In the genomic region with DNA sequence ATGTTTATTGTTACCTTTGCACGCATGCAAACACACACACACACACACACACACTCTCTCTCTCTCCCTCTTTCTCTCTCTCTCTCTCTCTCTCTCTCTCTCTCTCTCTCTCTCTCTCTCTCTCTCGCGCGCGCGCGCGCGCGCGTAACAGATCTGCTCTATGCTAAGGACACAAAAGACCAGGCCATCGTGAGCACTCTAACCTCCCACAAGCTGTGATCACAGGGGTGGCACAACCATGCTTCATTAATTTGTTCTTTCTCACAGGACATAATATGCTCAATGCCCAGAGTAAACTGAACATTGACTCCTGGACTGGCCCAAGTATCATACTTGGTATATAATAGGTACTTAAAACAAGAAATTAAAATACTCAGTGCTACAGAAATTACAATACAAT, we compare ENCODE assay signal across 9 mouse cellular contexts. TPM values are rescaled to one million over a fixed set of nuclear protein-coding genes. Genes with fewer than 3 reads are reported as not detected.
DNase-seq lines count a peak whose midpoint lies in the region; ATAC-seq and TF ChIP-seq lines count a peak whose summit lies in the region.
"Had no signal": no experiment of that assay in that cellular context is flagged by ENCODE, and none has a peak within 500 bp of the region (broad histone marks: within the 10 kb centered on the region; RNA-seq: fewer than 3 reads in every experiment).

No protein-coding gene starts in this region.

- no peak for TF ChIP-seq EP300 in liver, postnatal 0 days (IDR thresholded peaks at IDR 0.05; ENCODE audit: low read depth)

- DNase-seq in kidney, postnatal 10 days: no peak
- DNase-seq in liver, postnatal 0 days: no peak
- DNase-seq in yolk sac, embryonic 10.5 days (ENCODE audit: low spot score): no peak
- no peak for DNase-seq in c-Kit-positive CD71-positive TER-119-positive erythroid progenitor cells, embryonic 14.5 days (ENCODE audit: low spot score)

- H3K9me3 ChIP-seq in kidney, embryonic 15.5 days (replicated peaks): no peaks in the 10 kb centered on the region
- no peaks in the 10 kb centered on the region for H3K9me3 ChIP-seq in forebrain, embryonic 13.5 days (replicated peaks)
- no peaks in the 10 kb centered on the region for H3K9me3 ChIP-seq in liver, postnatal 0 days (ENCODE audit: low read length)

- 62% methylated on average over 11 of the region's 12 CpGs for WGBS in kidney, embryonic 15.5 days
- WGBS in forebrain, embryonic 13.5 days: 6% methylated on average over 11 of the region's 12 CpGs
- 89% methylated on average over 11 of the region's 12 CpGs for WGBS in liver, postnatal 0 days (ENCODE audit: insufficient replicate concordance)

- peak overlapping the region; percentile 25 for H3K4me3 ChIP-seq in kidney, embryonic 15.5 days (replicated peaks)
- H3K4me3 ChIP-seq in cortical plate, adult 2 months (ENCODE audit: insufficient read depth, low read length): peak overlapping the region; percentile 40; the same call in 1 of the 2 replicates
- H3K4me3 ChIP-seq in forebrain, embryonic 13.5 days: 0 out of 2 replicates have a peak overlapping the region, but pooled peaks have one; percentile 10
- H3K4me3 ChIP-seq in liver, postnatal 0 days (ENCODE audit: low read depth, low read length): no peak overlapping the region

- no peaks in the 10 kb centered on the region for H3K27me3 ChIP-seq in kidney, embryonic 15.5 days
- H3K27me3 ChIP-seq in forebrain, embryonic 13.5 days: no peaks in the 10 kb centered on the region
- H3K27me3 ChIP-seq in liver, postnatal 0 days (ENCODE audit: insufficient read depth, low read length): no peaks in the 10 kb centered on the region
- H3K27me3 ChIP-seq: Patski had no signal

- TF ChIP-seq POLR2A in cortical plate, adult 2 months (IDR thresholded peaks at IDR 0.05; ENCODE audit: extremely low read depth, insufficient read depth, low read length): no peak

- peaks cover 32% of the 10 kb centered on the region for H3K4me1 ChIP-seq in kidney, embryonic 15.5 days
- H3K4me1 ChIP-seq in cortical plate, adult 2 months (ENCODE audit: control insufficient read depth, insufficient read depth, low read length): peaks cover 1% of the 10 kb centered on the region
- peaks cover 41% of the 10 kb centered on the region for H3K4me1 ChIP-seq in forebrain, embryonic 13.5 days
- peaks cover 20% of the 10 kb centered on the region for H3K4me1 ChIP-seq in liver, postnatal 0 days (ENCODE audit: insufficient read depth)

- peak; percentile 69 for ATAC-seq in kidney, embryonic 15.5 days (replicated peaks; ENCODE audit: low FRiP score)
- no peak for ATAC-seq in forebrain, embryonic 13.5 days
- ATAC-seq in liver, postnatal 0 days: no peak
- no peak for ATAC-seq in cerebellum, adult (ENCODE audit: insufficient number of reproducible peaks, low FRiP score, low TSS enrichment)
- ATAC-seq: Patski had no signal

- no peak overlapping the region for H3K9ac ChIP-seq in kidney, embryonic 15.5 days
- no peak overlapping the region for H3K9ac ChIP-seq in forebrain, embryonic 13.5 days
- H3K9ac ChIP-seq in liver, postnatal 0 days (replicated peaks): no peak overlapping the region

- peak overlapping the region; percentile 68 for H3K4me2 ChIP-seq in kidney, embryonic 15.5 days
- H3K4me2 ChIP-seq in forebrain, embryonic 13.5 days: peak overlapping the region; percentile 44
- H3K4me2 ChIP-seq in liver, postnatal 0 days (ENCODE audit: low read depth, low read length): peak overlapping the region; percentile 38; the same call in 1 of the 2 replicates

- peaks cover 44% of the 10 kb centered on the region for H3K36me3 ChIP-seq in kidney, embryonic 15.5 days
- H3K36me3 ChIP-seq in forebrain, embryonic 13.5 days (ENCODE audit: poor library complexity, severe bottlenecking): peaks cover 38% of the 10 kb centered on the region
- peaks cover 41% of the 10 kb centered on the region for H3K36me3 ChIP-seq in liver, postnatal 0 days (replicated peaks; ENCODE audit: insufficient read depth, low read length)

- TF ChIP-seq CTCF in cortical plate, adult 2 months (IDR thresholded peaks at IDR 0.05; ENCODE audit: extremely low read depth, insufficient read depth, low read length): no peak
- no peak for TF ChIP-seq CTCF in liver, postnatal 0 days (IDR thresholded peaks at IDR 0.05; ENCODE audit: low read depth)

- H3K27ac ChIP-seq in kidney, embryonic 15.5 days: no peak overlapping the region
- H3K27ac ChIP-seq in cortical plate, adult 2 months (ENCODE audit: insufficient read depth, low read length): no peak overlapping the region
- no peak overlapping the region for H3K27ac ChIP-seq in forebrain, embryonic 13.5 days
- H3K27ac ChIP-seq in liver, postnatal 0 days (ENCODE audit: low read depth): no peak overlapping the region

RNA-seq across cellular contexts. Expression of gene Tnpo1, which starts 37.0 kb away (rescaled TPM):
- polyA plus RNA-seq in kidney, embryonic 15.5 days (2015; fragmentation: Nextera tagmentation; extraction: Ambion mirVana): 69.0 and 77.0 TPM in 2 replicates
- polyA plus RNA-seq in cortical plate, adult 2 months (2012; rRNA removed): 24.9 and 25.1 TPM in 2 replicates
- 62.6 and 74.6 TPM in 2 replicates for polyA plus RNA-seq in forebrain, embryonic 13.5 days (2015; fragmentation: Nextera tagmentation; extraction: Ambion mirVana)
- 9.6 and 14.0 TPM in 2 replicates for polyA plus RNA-seq in liver, postnatal 0 days (2015; fragmentation: Nextera tagmentation; extraction: Ambion mirVana)
